In genomic region chr12:79600149-79600769, GRCm38 (mm10) we compare ENCODE assay signal across 8 mouse cellular contexts.
A peak's percentile ranks its signal among the peaks of the same experiment; 100 is the strongest.
DNase-seq lines count a peak whose midpoint lies in the region; ATAC-seq and TF ChIP-seq lines count a peak whose summit lies in the region.

No protein-coding gene starts in this region.

- peak; percentile 10 for DNase-seq in layer of hippocampus, adult 9-11 months
- DNase-seq in layer of hippocampus, adult 9-10 months (ENCODE audit: low spot score) = no peak
- DNase-seq in Patski (ENCODE audit: low read depth, low spot score) = peak; percentile 98
- peak; percentile 61 for DNase-seq in gastrocnemius, postnatal 10 days
- DNase-seq in kidney, adult 11 months = peak; percentile 94
- DNase-seq in lung, postnatal 10 days = peak; percentile 80
- no peak for DNase-seq in thymus, postnatal 10 days (ENCODE audit: low spot score in 2 of 2)

- H3K27me3 ChIP-seq in Patski = no peaks in the 10 kb centered on the region

- TF ChIP-seq CTCF in Patski (IDR thresholded peaks at IDR 0.05) = no peak

- in situ Hi-C loops in Patski (cut with MboI; ENCODE audit: low pct_unique_long_range_greater_than_20kb) = loop anchor here (5.0 to 25.0 kb wide), 2 partner anchors 58 to 787 kb away; no protein-coding TSS in a partner anchor

- ATAC-seq in Patski = peak; percentile 85
- no peak for ATAC-seq in monocyte, adult 5-6 weeks (replicated peaks; ENCODE audit: insufficient number of reproducible peaks, low FRiP score, low TSS enrichment, poor library complexity, severe bottlenecking)

- CTCF ChIA-PET in Patski (lab: Charles Lee) = interaction anchor here (1.6 kb wide), 1 partner anchor 10 kb away, joined by 4 read pairs; no protein-coding TSS in a partner anchor

- POLR2A ChIA-PET in Patski (lab: Charles Lee) = no interaction called here

Comparison
In these comparisons a context has a peak if more than half of its experiments do, and no peak if none do; other contexts are left out.
1. DNase-seq: peak in layer of hippocampus, adult 9-11 months (single experiment), Patski (single experiment), gastrocnemius, postnatal 10 days (single experiment), kidney, adult 11 months (single experiment) and lung, postnatal 10 days (single experiment); none in layer of hippocampus, adult 9-10 months (single experiment) and thymus, postnatal 10 days (0 of 2).